Mouse (Mus musculus) kidney, embryonic 14.5 days (tissue): Measurements from ENCODE around the gene Rhebl1. TPM values are rescaled to one million over a fixed set of nuclear protein-coding genes. Genes with fewer than 3 reads are reported as not detected.

Source experiments
- ATAC-seq: fragments of 200-750 bp; cut with Nextera tagmentation; 2 replicates; pipeline ENCODE4 v1.8.0; 2017; ENCODE audit warnings: moderate number of reproducible peaks, mild to moderate bottlenecking, moderate TSS enrichment, moderate library complexity; ENCODE audit not compliant: low FRiP score, low TSS enrichment
- H3K27ac ChIP-seq: fragments of 300-500 bp; sonication (generic); 2 replicates; pipeline ENCODE4 v1.5.1; 2014; ENCODE audit warnings: low read depth, mild to moderate bottlenecking, low read length, moderate library complexity, mixed read lengths
- H3K27me3 ChIP-seq: fragments of 300-500 bp; sonication (generic); 2 replicates; pipeline ENCODE4 v1.6.1; 2014; ENCODE audit warnings: mild to moderate bottlenecking, low read length; ENCODE audit not compliant: control insufficient read depth, insufficient read depth
- H3K36me3 ChIP-seq: fragments of 300-500 bp; sonication (generic); 2 replicates; pipeline ENCODE4 v1.6.1; 2014; ENCODE audit warnings: low read length, mixed read lengths; ENCODE audit not compliant: control insufficient read depth, insufficient read depth
- H3K4me1 ChIP-seq: fragments of 300-500 bp; sonication (generic); 2 replicates; pipeline ENCODE4 v1.6.1; 2014; ENCODE audit warnings: low read length, mixed read lengths; ENCODE audit not compliant: control insufficient read depth, insufficient read depth
- H3K4me2 ChIP-seq: fragments of 300-500 bp; sonication (generic); replicated peaks from 2 replicates; pipeline ENCODE4 v1.6.1; 2014; ENCODE audit warnings: low read depth, mild to moderate bottlenecking, low read length
- H3K4me3 ChIP-seq: fragments of 300-500 bp; sonication (generic); 2 replicates; pipeline ENCODE4 v1.5.1; 2014; ENCODE audit warnings: mild to moderate bottlenecking, low read length
- H3K9ac ChIP-seq: fragments of 300-500 bp; sonication (generic); 2 replicates; pipeline ENCODE4 v1.6.1; 2014; ENCODE audit warnings: low read depth, mild to moderate bottlenecking, low read length, moderate library complexity
- H3K9me3 ChIP-seq: fragments of 300-500 bp; sonication (generic); 2 replicates; pipeline ENCODE4 v1.6.1; 2016; ENCODE audit warnings: low read length; ENCODE audit not compliant: control insufficient read depth
- WGBS: fragments of 180-500 bp; shearing (Covaris S2); extraction: QIAGEN DNeasy Blood & Tissue Kit; methylation state at CpG from one replicate; pipeline ENCODE4 v1.1.7; 2014; 5-methylcytosine and 5-hydroxymethylcytosine counted together
- polyA plus RNA-seq: library from polyadenylated mRNA; unstranded; fragments of >200 nt; fragmentation: Nextera tagmentation; extraction: Ambion mirVana; gene quantifications from 2 replicates; pipeline ENCODE4 v1.2.1, GENCODE M21; 2014

The Rhebl1 gene
- polyA plus RNA-seq, 1 experiment from 2014 or later: 14.4 TPM

DNA sequence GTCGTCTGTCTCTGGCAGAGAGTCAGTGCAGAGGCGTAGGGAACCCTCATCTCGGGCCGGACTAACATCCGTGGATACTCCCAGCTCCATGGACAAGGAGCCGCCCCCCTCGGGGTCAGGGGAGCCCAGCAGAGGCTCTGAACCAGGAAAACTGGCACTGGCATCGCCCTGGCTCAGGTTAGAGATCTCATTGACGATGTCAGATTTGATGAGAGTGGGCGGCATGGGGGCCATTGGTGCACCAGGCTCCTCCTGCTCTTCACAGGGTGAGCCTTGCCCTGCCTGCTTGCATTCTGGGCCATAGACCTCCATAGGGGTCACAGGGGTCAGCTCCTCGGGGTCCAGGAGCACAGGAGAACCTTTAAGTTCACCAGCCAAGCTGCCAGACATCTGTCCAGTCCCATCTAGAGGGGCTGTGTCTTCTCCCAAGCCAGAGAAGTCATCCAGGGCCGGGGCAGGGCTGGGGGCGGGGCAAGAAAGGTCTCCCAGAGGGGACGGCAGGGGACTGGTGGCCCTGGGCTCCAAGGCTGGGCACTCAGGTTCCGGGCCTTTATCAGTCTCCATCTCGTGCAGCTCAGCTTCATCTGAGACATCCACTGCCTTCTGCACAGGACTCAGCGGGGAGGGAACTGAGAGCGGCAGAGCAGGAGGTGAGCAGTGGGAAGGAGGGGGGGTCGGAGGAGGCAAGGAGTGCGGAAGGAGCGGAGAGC lies 32.5 kb downstream of the Rhebl1 start:
- no peaks in the 10 kb centered on the region for H3K9me3 ChIP-seq
- H3K4me2 ChIP-seq: no peak overlapping the region
- H3K9ac ChIP-seq: no peak overlapping the region
- no peak for ATAC-seq
- H3K36me3 ChIP-seq: peaks cover 100% of the 10 kb centered on the region
- H3K4me3 ChIP-seq: no peak overlapping the region
- H3K27ac ChIP-seq: no peak overlapping the region
- H3K4me1 ChIP-seq: no peaks in the 10 kb centered on the region
- WGBS: 84% methylated on average over 21 of the region's 21 CpGs
- no peaks in the 10 kb centered on the region for H3K27me3 ChIP-seq

DNA sequence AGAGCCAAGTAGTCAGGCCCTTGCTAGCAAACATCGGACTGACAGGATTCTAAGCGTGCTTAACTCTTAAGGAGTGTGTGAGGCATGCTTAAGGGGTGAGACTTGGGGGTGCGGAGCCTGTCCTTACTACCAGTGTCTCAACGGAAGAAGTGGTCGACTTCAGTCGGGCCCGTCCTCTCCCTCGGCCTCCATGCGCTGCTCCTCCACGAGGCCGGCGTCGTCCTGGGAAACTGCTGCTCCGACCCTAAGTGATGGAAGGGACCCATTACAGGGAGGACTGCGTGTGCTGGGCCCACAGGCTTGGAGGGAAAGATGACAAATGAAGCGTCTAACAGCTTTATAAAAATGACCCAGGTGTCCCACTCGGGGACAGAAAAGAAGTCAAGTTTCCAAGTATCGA lies 33.4 kb downstream of the Rhebl1 start:
- no peak overlapping the region for H3K27ac ChIP-seq
- WGBS: 95% methylated on average over 18 of the region's 18 CpGs
- ATAC-seq: no peak

DNA sequence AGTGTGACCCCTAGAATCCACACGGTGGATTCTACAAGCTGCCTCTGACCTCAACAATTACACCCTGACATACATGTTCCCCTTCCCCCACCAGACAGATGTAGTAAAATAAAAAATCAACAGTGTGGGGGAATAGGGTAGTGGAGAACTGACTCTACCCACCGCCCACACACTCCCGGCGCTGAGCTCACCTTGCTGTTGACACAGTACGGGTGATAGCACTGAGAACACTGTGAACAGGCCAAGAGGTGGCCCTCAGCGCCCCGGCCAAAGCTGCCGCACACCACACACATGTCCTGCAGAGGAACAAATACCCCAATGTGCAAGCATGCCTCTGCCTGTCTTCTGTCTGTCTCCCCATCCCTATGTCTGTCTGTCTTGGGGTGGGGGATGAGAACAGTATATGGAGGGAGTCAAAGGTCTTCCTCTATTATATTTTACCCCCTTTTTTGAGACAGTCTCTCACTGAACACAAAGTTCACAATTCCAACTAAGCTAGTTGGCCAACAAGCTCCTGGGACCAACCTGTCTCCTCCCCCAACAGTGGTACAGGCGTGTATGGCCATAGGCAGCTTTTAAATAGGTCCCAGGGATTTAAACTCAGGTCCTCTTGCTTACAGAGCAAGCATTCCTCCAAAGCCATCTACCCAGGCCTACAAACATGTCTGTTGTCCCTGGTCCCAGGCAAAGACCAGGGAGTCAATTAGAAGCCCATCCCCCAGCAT lies 34.9 kb downstream of the Rhebl1 start:
- Histone ChIP-seq H3K27ac (no peak overlapping the region), H3K9me3 (no peaks in the 10 kb centered on the region), H3K36me3 (peaks cover 100% of the 10 kb centered on the region), H3K4me3 (no peak overlapping the region), H3K9ac (no peak overlapping the region), H3K27me3 (no peaks in the 10 kb centered on the region), H3K4me1 (no peaks in the 10 kb centered on the region), H3K4me2 (no peak overlapping the region)
- WGBS: 66% methylated on average over 9 of the region's 9 CpGs
- ATAC-seq: no peak

More for the DNA sequence above, 33.4 kb downstream of the Rhebl1 start:
- H3K27me3 ChIP-seq: no peaks in the 10 kb centered on the region
- H3K9ac ChIP-seq: no peak overlapping the region
- H3K4me2 ChIP-seq: no peak overlapping the region
- no peaks in the 10 kb centered on the region for H3K4me1 ChIP-seq
- no peaks in the 10 kb centered on the region for H3K9me3 ChIP-seq
- peaks cover 100% of the 10 kb centered on the region for H3K36me3 ChIP-seq
- H3K4me3 ChIP-seq: no peak overlapping the region

DNA sequence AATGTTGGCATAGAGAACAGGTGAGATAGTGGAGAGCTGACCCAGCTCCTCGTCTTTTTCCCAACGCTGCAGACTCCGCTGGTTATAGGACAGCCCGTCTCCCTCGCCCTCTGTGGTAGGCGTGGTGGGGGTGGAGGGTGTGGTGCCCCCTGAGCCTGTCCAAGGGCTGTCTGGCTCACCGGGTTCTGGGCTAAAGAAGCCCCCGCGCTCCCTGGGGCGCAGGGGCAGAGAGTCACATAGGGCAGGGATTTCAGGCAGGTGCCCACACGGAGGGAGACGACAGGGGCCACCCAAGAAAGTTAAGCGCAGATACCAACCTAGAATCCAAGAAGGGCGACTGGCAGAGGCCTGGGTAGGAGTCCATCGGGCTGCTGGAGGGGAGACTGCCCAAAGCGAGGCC lies 40.1 kb downstream of the Rhebl1 start:
- Histone ChIP-seq H3K4me2 (no peak overlapping the region), H3K4me3 (no peak overlapping the region), H3K36me3 (peaks cover 100% of the 10 kb centered on the region), H3K9ac (no peak overlapping the region), H3K27me3 (no peaks in the 10 kb centered on the region), H3K9me3 (no peaks in the 10 kb centered on the region), H3K27ac (no peak overlapping the region), H3K4me1 (no peaks in the 10 kb centered on the region)
- ATAC-seq: no peak
- WGBS: 93% methylated on average over 16 of the region's 16 CpGs

DNA sequence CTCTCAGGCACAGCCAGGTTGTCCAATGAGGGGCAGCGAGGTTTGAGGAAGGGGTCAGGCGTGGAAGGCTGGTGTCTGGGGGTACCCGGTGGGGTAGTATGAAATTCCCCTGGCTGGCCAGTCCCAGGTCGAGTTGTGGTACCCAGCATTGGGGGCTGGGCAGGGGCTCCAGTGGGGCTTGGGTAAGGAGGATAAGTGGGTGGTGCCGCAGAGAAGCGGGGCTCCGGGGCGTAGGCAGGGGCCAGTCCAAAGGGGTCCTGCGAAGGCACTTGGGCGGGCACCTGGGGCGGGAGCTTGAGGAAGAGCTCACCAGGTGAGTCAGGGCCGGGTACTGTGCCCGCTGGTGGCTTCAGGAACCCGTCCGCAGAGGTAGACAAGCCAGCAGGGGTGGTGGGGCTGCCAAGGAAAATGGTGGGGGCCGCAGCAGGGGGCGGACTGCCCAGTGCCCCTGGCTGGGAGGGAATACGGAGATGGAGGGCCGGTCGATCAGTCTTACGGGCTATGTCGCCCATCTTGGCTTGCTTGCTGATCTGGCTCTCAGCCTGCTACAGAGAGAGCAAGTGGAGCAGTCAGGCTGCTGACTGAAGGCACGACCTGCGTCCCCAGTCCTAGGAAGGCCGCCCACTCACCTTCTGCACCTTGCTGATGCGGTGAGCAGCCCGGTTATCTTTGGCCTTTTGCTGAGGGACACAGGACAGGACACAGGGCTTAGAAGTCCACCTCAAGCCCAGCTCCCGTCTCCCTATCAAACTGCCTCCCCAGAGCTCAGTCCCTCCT lies 41.0 kb downstream of the Rhebl1 start:
- Histone ChIP-seq H3K4me3 (no peak overlapping the region), H3K4me2 (no peak overlapping the region), H3K36me3 (peaks cover 100% of the 10 kb centered on the region), H3K9ac (no peak overlapping the region), H3K27me3 (no peaks in the 10 kb centered on the region), H3K9me3 (no peaks in the 10 kb centered on the region), H3K4me1 (no peaks in the 10 kb centered on the region), H3K27ac (no peak overlapping the region)
- ATAC-seq: no peak
- WGBS: 95% methylated on average over 28 of the region's 28 CpGs

DNA sequence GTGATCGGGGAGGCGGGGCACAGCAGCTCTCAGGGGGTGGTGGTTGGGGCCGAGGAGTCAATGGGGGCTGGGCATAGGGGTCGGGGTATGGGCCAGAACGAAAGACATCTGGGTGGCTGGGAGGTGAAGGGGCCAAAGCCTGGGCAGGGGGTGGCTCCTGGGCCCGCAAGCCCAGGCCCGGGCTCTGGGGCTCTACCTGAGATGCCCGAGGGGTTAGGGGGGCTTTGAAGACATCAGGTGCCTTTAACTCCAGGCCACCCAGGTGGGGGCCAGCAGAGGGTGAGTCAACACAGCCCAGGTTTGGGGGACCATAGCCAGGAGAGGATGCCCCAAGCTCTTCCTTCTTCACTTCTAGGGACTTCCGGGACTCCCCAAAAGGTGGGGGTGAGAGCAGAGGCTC lies 41.6 kb downstream of the Rhebl1 start:
- ATAC-seq: no peak
- H3K36me3 ChIP-seq: peaks cover 100% of the 10 kb centered on the region
- H3K4me1 ChIP-seq: no peaks in the 10 kb centered on the region
- H3K4me3 ChIP-seq: no peak overlapping the region
- 91% methylated on average over 9 of the region's 9 CpGs for WGBS
- H3K9ac ChIP-seq: no peak overlapping the region
- no peak overlapping the region for H3K27ac ChIP-seq
- H3K9me3 ChIP-seq: no peaks in the 10 kb centered on the region
- no peak overlapping the region for H3K4me2 ChIP-seq
- no peaks in the 10 kb centered on the region for H3K27me3 ChIP-seq

DNA sequence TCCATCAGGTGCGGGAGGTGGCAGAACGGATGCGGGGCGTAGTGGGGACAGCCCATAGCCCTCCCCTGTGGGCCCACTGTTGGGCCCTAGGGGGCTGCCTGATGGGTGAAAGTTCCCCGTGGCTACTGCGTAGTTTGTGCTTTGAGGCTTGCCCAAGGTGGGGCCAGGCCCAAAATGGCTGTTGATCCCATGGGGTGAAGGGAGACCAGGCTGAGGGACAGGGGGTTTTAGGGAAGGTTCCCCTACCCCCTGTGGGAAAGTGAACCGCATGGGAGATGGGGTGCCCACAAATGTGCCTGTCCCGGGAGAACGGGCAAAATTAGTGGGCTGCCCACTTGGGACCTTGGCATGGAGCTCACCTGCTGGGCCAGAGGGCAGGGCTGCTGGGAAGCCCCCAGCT lies 42.3 kb downstream of the Rhebl1 start:
- Histone ChIP-seq H3K4me3 (no peak overlapping the region), H3K27me3 (no peaks in the 10 kb centered on the region), H3K9ac (no peak overlapping the region), H3K27ac (no peak overlapping the region), H3K4me2 (no peak overlapping the region), H3K36me3 (peaks cover 100% of the 10 kb centered on the region), H3K4me1 (no peaks in the 10 kb centered on the region), H3K9me3 (no peaks in the 10 kb centered on the region)
- ATAC-seq: no peak
- 96% methylated on average over 9 of the region's 9 CpGs for WGBS

DNA sequence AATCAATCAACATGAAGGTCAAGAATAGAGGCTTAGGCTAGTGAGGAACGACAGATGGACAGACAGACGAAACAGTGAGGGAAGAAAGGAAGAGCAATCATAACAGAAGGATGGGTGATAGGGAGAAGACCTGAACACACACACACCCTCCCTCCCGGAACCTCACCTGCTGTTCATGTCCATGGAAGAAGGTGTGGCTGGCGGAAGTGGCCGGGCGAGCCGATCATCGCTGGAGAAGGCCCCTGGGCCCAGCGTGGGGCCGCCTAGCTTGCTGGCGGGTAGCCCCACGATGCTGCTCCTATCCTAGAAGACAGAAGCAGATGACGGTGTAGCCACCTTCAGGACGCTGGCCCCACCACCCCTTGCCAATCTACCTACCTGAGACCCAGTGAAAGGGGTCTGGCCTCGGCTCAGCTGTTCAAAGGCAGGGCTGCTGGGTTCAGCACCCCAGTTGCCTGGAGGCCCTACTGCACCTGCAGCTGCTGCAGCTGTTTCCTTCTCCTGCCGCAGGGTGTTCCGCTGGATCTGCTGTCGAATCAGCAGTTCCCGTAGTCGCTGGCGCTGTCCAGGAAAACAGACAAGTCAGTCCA lies 43.0 kb downstream of the Rhebl1 start:
- H3K9me3 ChIP-seq: no peaks in the 10 kb centered on the region
- no peak overlapping the region for H3K27ac ChIP-seq
- ATAC-seq: no peak
- H3K36me3 ChIP-seq: peaks cover 100% of the 10 kb centered on the region
- H3K9ac ChIP-seq: no peak overlapping the region
- H3K4me2 ChIP-seq: no peak overlapping the region
- H3K4me3 ChIP-seq: no peak overlapping the region
- no peaks in the 10 kb centered on the region for H3K4me1 ChIP-seq
- WGBS: 91% methylated on average over 21 of the region's 21 CpGs
- no peaks in the 10 kb centered on the region for H3K27me3 ChIP-seq
